Mouse (Mus musculus) liver, embryonic 16.5 days (tissue): ENCODE results near the gene Tenm3. TPM values are rescaled to one million over a fixed set of nuclear protein-coding genes. Genes with fewer than 3 reads are reported as not detected.
A peak's percentile ranks its signal among the peaks of the same experiment; 100 is the strongest.

Source experiments
- ATAC-seq: fragments of 200-750 bp; cut with Nextera tagmentation; 2 replicates; pipeline ENCODE4 v1.8.0; 2017; ENCODE audit warnings: low read depth, mild to moderate bottlenecking, moderate number of reproducible peaks, moderate library complexity
- H3K27ac ChIP-seq: fragments of 300-500 bp; sonication (generic); 2 replicates; pipeline ENCODE4 v1.5.1; 2014; ENCODE audit warnings: mild to moderate bottlenecking, low read length
- H3K27me3 ChIP-seq: fragments of 300-500 bp; sonication (generic); 2 replicates; pipeline ENCODE4 v1.6.1; 2014; ENCODE audit warnings: low read depth, low read length, mixed read lengths; ENCODE audit not compliant: control insufficient read depth, insufficient read depth
- H3K36me3 ChIP-seq: fragments of 300-500 bp; sonication (generic); 2 replicates; pipeline ENCODE4 v1.6.1; 2014; ENCODE audit warnings: mild to moderate bottlenecking; ENCODE audit not compliant: control insufficient read depth, insufficient read depth
- H3K4me1 ChIP-seq: fragments of 300-500 bp; sonication (generic); 2 replicates; pipeline ENCODE4 v1.6.1; 2014; ENCODE audit warnings: low read depth, low read length, mixed read lengths; ENCODE audit not compliant: control insufficient read depth
- H3K4me2 ChIP-seq: fragments of 300-500 bp; sonication (generic); 2 replicates; pipeline ENCODE4 v1.6.1; 2014; ENCODE audit warnings: low read depth, low read length, mixed read lengths
- H3K4me3 ChIP-seq: fragments of 300-500 bp; sonication (generic); 2 replicates; pipeline ENCODE4 v1.5.1; 2014; ENCODE audit warnings: low read depth, mild to moderate bottlenecking, low read length
- H3K9ac ChIP-seq: fragments of 300-500 bp; sonication (generic); 2 replicates; pipeline ENCODE4 v1.6.1; 2014; ENCODE audit warnings: low read depth, low read length
- H3K9me3 ChIP-seq: fragments of 300-500 bp; sonication (generic); replicated peaks from 2 replicates; pipeline ENCODE4 v1.6.1; 2016; ENCODE audit warnings: low read length; ENCODE audit not compliant: control insufficient read depth
- WGBS: fragments of 180-500 bp; shearing (Covaris S2); extraction: QIAGEN DNeasy Blood & Tissue Kit; methylation state at CpG from one replicate; pipeline ENCODE4 v1.1.7; 2014; ENCODE audit not compliant: insufficient replicate concordance; 5-methylcytosine and 5-hydroxymethylcytosine counted together
- polyA plus RNA-seq: library from polyadenylated mRNA; unstranded; fragments of >200 nt; fragmentation: Nextera tagmentation; extraction: Ambion mirVana; gene quantifications from 2 replicates; pipeline ENCODE4 v1.2.1, GENCODE M21; 2015

Gene Tenm3
- polyA plus RNA-seq, 1 experiment from 2014 or later, result 6.0 TPM

DNA sequence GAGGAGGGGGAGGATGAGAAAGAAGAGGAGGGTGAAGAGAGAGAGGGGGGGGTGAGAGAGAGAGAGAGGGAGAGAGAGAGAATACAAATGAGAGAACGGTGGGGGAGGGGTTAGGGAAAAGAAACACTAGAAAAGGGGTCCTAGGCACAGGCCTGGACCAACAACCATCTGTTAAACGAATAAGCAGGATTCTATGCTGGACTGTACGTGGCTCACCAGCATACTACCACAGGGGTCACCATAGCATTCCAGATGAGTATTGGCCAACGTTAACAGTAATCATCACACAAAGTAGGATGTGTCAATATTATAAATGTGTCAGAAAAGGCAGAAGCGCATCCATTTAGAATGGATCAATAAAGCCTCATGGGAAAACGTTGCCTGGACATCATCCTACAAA is 233.4 kb downstream of the Tenm3 start:
- WGBS, result 48% methylated on average over 6 of the region's 6 CpGs

DNA sequence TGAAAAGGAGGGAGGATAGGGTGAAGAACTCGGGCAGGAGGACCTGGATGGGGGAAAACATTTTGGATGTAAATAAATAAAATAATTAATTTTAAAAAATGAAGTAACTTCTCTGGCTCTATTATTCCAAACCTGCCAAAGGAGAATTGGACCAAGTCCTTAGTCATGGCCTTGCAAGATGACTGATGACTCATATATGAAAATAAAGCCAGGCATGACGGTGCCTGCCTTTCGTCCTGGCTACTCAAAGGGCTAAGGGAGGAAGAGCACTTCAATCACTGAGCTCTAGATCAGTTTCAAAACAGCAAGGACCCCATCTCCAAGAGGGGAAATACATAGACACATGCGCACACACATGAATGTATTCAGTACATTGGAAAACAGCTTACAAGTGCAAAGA is 234.1 kb downstream of the Tenm3 start:
- WGBS, result 51% methylated on average over 4 of the region's 4 CpGs
- Histone ChIP-seq H3K9ac (no peak overlapping the region), H3K9me3 (no peaks in the 10 kb centered on the region), H3K27ac (no peak overlapping the region), H3K4me3 (no peak overlapping the region), H3K4me1 (no peaks in the 10 kb centered on the region), H3K4me2 (no peak overlapping the region), H3K36me3 (no peaks in the 10 kb centered on the region), H3K27me3 (no peaks in the 10 kb centered on the region)
- no peak for ATAC-seq

More for the DNA sequence above, 233.4 kb downstream of the Tenm3 start:
- no peak overlapping the region for H3K27ac ChIP-seq
- no peaks in the 10 kb centered on the region for H3K36me3 ChIP-seq
- no peak overlapping the region for H3K4me2 ChIP-seq
- no peak for ATAC-seq
- no peak overlapping the region for H3K9ac ChIP-seq
- no peaks in the 10 kb centered on the region for H3K27me3 ChIP-seq
- no peaks in the 10 kb centered on the region for H3K4me1 ChIP-seq
- no peak overlapping the region for H3K4me3 ChIP-seq
- no peaks in the 10 kb centered on the region for H3K9me3 ChIP-seq

- H3K36me3 ChIP-seq, result no peaks in the 10 kb centered on the region
- 72% methylated on average over 10 of the region's 10 CpGs for WGBS
- ATAC-seq, result no peak
- H3K27me3 ChIP-seq, result no peaks in the 10 kb centered on the region
- no peak overlapping the region for H3K4me3 ChIP-seq
- H3K9me3 ChIP-seq, result no peaks in the 10 kb centered on the region
- H3K9ac ChIP-seq, result no peak overlapping the region
- no peaks in the 10 kb centered on the region for H3K4me1 ChIP-seq
- H3K27ac ChIP-seq, result no peak overlapping the region
- no peak overlapping the region for H3K4me2 ChIP-seq
These were observed 239.4 kb downstream of the Tenm3 start for GRCm38 (mm10) chr8:48604190-48604897.

- Histone ChIP-seq H3K4me3 (no peak overlapping the region), H3K27me3 (no peaks in the 10 kb centered on the region), H3K4me1 (no peaks in the 10 kb centered on the region), H3K27ac (peak overlapping the region; percentile 21; the same call in 1 of the 2 replicates), H3K36me3 (no peaks in the 10 kb centered on the region), H3K9ac (no peak overlapping the region), H3K4me2 (no peak overlapping the region), H3K9me3 (no peaks in the 10 kb centered on the region)
- ATAC-seq, result peak; percentile 83
- 71% methylated on average over 15 of the region's 15 CpGs for WGBS
These were observed 240.4 kb downstream of the Tenm3 start for GRCm38 (mm10) chr8:48603165-48603840.

GRCm38 (mm10) chr8:48601621-48602020 is 242.1 kb downstream of the Tenm3 start:
- peak; percentile 58; the same call in 1 of the 2 replicates for ATAC-seq
- Histone ChIP-seq H3K4me1 (no peaks in the 10 kb centered on the region), H3K27me3 (no peaks in the 10 kb centered on the region), H3K36me3 (no peaks in the 10 kb centered on the region), H3K4me3 (no peak overlapping the region), H3K27ac (no peak overlapping the region), H3K9me3 (no peaks in the 10 kb centered on the region), H3K4me2 (no peak overlapping the region), H3K9ac (no peak overlapping the region)
- 54% methylated on average over 4 of the region's 4 CpGs for WGBS

GRCm38 (mm10) chr8:48599028-48599427 is 244.7 kb downstream of the Tenm3 start:
- WGBS, result 55% methylated on average over 4 of the region's 4 CpGs
- Histone ChIP-seq H3K36me3 (no peaks in the 10 kb centered on the region), H3K4me1 (no peaks in the 10 kb centered on the region; the same call in 1 of the 2 replicates), H3K4me2 (no peak overlapping the region), H3K27me3 (no peaks in the 10 kb centered on the region), H3K4me3 (no peak overlapping the region), H3K27ac (peak overlapping the region; percentile 8; the same call in 1 of the 2 replicates), H3K9me3 (no peaks in the 10 kb centered on the region), H3K9ac (no peak overlapping the region)
- ATAC-seq, result peak; percentile 75

- Histone ChIP-seq H3K9me3 (no peaks in the 10 kb centered on the region), H3K4me1 (no peaks in the 10 kb centered on the region; the same call in 1 of the 2 replicates), H3K27me3 (no peaks in the 10 kb centered on the region), H3K27ac (no peak overlapping the region), H3K36me3 (no peaks in the 10 kb centered on the region), H3K4me2 (no peak overlapping the region), H3K4me3 (no peak overlapping the region), H3K9ac (no peak overlapping the region)
- WGBS, result 73% methylated on average over 14 of the region's 14 CpGs
- no peak for ATAC-seq
These were observed 247.4 kb downstream of the Tenm3 start for GRCm38 (mm10) chr8:48596332-48596731.

- Histone ChIP-seq H3K36me3 (no peaks in the 10 kb centered on the region), H3K4me3 (no peak overlapping the region), H3K9me3 (no peaks in the 10 kb centered on the region), H3K27me3 (no peaks in the 10 kb centered on the region), H3K4me2 (no peak overlapping the region), H3K4me1 (no peaks in the 10 kb centered on the region; the same call in 1 of the 2 replicates), H3K27ac (no peak overlapping the region), H3K9ac (no peak overlapping the region)
- ATAC-seq, result no peak
- 46% methylated on average over 5 of the region's 5 CpGs for WGBS
These were observed 251.9 kb downstream of the Tenm3 start for GRCm38 (mm10) chr8:48591818-48592217.

GRCm38 (mm10) chr8:48579732-48580131 is 264.0 kb downstream of the Tenm3 start:
- Histone ChIP-seq H3K4me3 (no peak overlapping the region), H3K9ac (no peak overlapping the region), H3K36me3 (no peaks in the 10 kb centered on the region), H3K4me1 (no peaks in the 10 kb centered on the region), H3K27ac (no peak overlapping the region), H3K9me3 (no peaks in the 10 kb centered on the region), H3K27me3 (no peaks in the 10 kb centered on the region), H3K4me2 (no peak overlapping the region)
- no peak for ATAC-seq
- 46% methylated on average over 6 of the region's 6 CpGs for WGBS
